Mouse (Mus musculus): Measurements from ENCODE around the gene Dppa5a.

DNA sequence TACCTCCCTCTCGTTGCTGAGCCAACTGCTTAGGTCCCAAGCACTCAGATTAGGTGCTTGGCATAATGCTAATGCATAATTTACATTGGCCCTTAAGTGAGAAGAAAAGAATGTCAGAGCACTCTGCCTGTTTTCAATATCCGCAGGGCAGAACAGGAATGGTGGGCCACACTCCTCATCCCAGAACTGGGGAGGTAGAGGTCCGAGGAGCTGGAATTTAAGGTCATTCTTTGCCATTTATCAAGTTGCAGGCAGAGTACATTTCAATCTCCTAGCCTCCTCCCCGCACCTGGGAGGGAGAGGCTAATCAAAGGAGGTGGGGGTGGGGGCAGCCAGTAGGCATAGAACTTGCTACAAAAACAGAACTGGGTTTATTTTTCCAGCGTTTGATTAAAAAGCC, 6.4 kb upstream of the Dppa5a start:
- no peak for TF ChIP-seq GATA1 (IDR thresholded peaks at IDR 0.05; ENCODE audit: borderline replicate concordance, low read length)
- TF ChIP-seq FLI1 (IDR thresholded peaks at IDR 0.05; ENCODE audit: low read length), result no peak
